Mouse (Mus musculus) testis, adult 2 months (tissue): ENCODE data around the gene Zfp93. TPM values are rescaled to one million over a fixed set of nuclear protein-coding genes. Genes with fewer than 3 reads are reported as not detected.

ENCODE experiments used
- H3K27ac ChIP-seq: fragments of 200-500 bp; 2 replicates; pipeline ENCODE4 v1.5.1; 2012; ENCODE audit warnings: low read depth, low read length; ENCODE audit not compliant: control insufficient read depth, insufficient read depth
- H3K27me3 ChIP-seq: fragments of 200-500 bp; 2 replicates; pipeline ENCODE4 v1.6.1; 2012; ENCODE audit warnings: mild to moderate bottlenecking, low read length, moderate library complexity; ENCODE audit not compliant: control insufficient read depth, insufficient read depth
- H3K36me3 ChIP-seq: fragments of 200-500 bp; 2 replicates; pipeline ENCODE4 v1.6.1; 2012; ENCODE audit warnings: mild to moderate bottlenecking, low read length; ENCODE audit not compliant: control insufficient read depth, insufficient read depth
- H3K4me1 ChIP-seq: fragments of 200-500 bp; 2 replicates; pipeline ENCODE4 v1.6.1; 2012; ENCODE audit warnings: low read length; ENCODE audit not compliant: control insufficient read depth, insufficient read depth
- H3K4me3 ChIP-seq: fragments of 200-500 bp; 2 replicates; pipeline ENCODE4 v1.5.1; 2012; ENCODE audit warnings: low read depth, mild to moderate bottlenecking, low read length, moderate library complexity, mixed read lengths; ENCODE audit not compliant: control insufficient read depth
- CTCF ChIP-seq: fragments of 200-500 bp; IDR thresholded peaks from 2 replicates; pipeline ENCODE4 v1.5.1; 2012; ENCODE audit warnings: low read depth, mild to moderate bottlenecking, inconsistent platforms, low read length, moderate library complexity; ENCODE audit not compliant: control insufficient read depth, insufficient read depth, insufficient replicate concordance
- POLR2A ChIP-seq: fragments of 200-500 bp; IDR thresholded peaks from 2 replicates; pipeline ENCODE4 v1.6.1; 2012; ENCODE audit warnings: low read depth, mild to moderate bottlenecking, inconsistent platforms, low read length, moderate library complexity; ENCODE audit not compliant: control insufficient read depth
- polyA plus RNA-seq: library from polyadenylated mRNA; depleted of rRNA; stranded (reverse); fragments of >200 nt; gene quantifications from 2 replicates; pipeline ENCODE4 v1.2.3, GENCODE M21; 2012

Gene Zfp93
- polyA plus RNA-seq, 1 experiment: 3.9 TPM

- H3K4me3 ChIP-seq: peak within 1 kb of the TSS; percentile 38
- peaks cover 8% of the 10 kb centered on the region for H3K4me1 ChIP-seq
- H3K27me3 ChIP-seq: no peaks in the 10 kb centered on the region
- H3K36me3 ChIP-seq: no peaks in the 10 kb centered on the region; the same call in 1 of the 2 replicates
- TF ChIP-seq CTCF (no peak), POLR2A (no peak)
- peak within 1 kb of the TSS; percentile 72 for H3K27ac ChIP-seq
Observed at GRCm38 (mm10) chr7:24300771-24301282, 30.6 kb downstream of the Zfp93 start, which contains the start of gene Zfp61. Gene Zfp61 (minus strand): TSS chr7:24301232.

GRCm38 (mm10) chr7:24315726-24316566 is 45.7 kb downstream of the Zfp93 start:
- Histone ChIP-seq H3K4me3 (peak overlapping the region; percentile 93), H3K27ac (peak overlapping the region; percentile 89), H3K27me3 (no peaks in the 10 kb centered on the region), H3K36me3 (no peaks in the 10 kb centered on the region), H3K4me1 (peaks cover 4% of the 10 kb centered on the region)
- no peak for TF ChIP-seq POLR2A
- TF ChIP-seq CTCF: no peak

GRCm38 (mm10) chr7:24316567-24317092 is 46.4 kb downstream of the Zfp93 start, which contains the start of gene Zfp94:
Gene Zfp94 (minus strand): TSS chr7:24316666.
- peak within 1 kb of the TSS; percentile 93 for H3K4me3 ChIP-seq
- H3K36me3 ChIP-seq: no peaks in the 10 kb centered on the region
- no peaks in the 10 kb centered on the region for H3K27me3 ChIP-seq
- TF ChIP-seq CTCF (no peak), POLR2A (peak; percentile 85)
- peak within 1 kb of the TSS; percentile 89 for H3K27ac ChIP-seq
- peaks cover 4% of the 10 kb centered on the region for H3K4me1 ChIP-seq

DNA sequence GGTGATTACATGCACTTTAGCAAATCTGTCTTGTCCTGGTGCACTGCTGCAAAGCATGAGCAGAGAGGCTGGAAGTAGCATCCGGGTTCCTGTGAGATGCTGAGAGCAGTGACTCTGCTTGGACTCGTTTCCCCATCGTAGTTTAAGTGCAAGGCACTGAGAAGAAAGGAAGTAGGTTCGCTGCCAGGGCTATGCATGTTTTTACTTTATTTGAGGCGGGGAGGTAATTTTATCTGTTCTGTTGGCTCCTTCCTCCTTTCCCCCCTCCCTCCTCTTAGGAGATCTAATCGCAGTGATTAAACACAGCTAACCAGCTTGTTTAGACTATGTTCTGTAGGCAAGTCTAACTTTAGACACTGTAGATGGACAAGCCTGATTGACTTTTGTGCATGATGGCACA is 48.7 kb downstream of the Zfp93 start:
- H3K4me1 ChIP-seq: peaks cover 4% of the 10 kb centered on the region
- TF ChIP-seq CTCF (no peak), POLR2A (no peak)
- H3K36me3 ChIP-seq: no peaks in the 10 kb centered on the region
- no peak overlapping the region for H3K27ac ChIP-seq
- no peaks in the 10 kb centered on the region for H3K27me3 ChIP-seq
- H3K4me3 ChIP-seq: no peak overlapping the region

DNA sequence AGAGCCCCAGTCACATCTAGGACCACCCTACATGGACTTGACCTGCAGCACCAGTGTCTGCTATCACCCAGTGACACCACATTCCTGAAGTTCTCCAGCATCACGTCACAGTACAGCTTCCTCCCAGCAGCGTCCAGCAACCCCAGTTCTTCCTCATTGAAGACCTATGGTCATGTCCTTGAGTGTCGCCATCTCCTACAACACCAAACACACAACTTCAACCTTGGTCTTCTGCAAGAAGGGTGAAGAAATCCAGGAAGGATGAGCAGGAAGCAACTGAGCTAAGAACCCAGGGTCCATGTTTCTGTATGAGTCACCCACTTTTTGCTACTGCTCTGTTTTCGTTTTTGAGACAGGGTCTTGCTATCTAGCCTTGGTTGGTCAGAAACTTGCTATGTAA is 52.4 kb downstream of the Zfp93 start:
- Histone ChIP-seq H3K27me3 (no peaks in the 10 kb centered on the region), H3K4me3 (no peak overlapping the region), H3K36me3 (no peaks in the 10 kb centered on the region), H3K4me1 (peaks cover 10% of the 10 kb centered on the region), H3K27ac (no peak overlapping the region)
- TF ChIP-seq POLR2A (no peak), CTCF (no peak)

DNA sequence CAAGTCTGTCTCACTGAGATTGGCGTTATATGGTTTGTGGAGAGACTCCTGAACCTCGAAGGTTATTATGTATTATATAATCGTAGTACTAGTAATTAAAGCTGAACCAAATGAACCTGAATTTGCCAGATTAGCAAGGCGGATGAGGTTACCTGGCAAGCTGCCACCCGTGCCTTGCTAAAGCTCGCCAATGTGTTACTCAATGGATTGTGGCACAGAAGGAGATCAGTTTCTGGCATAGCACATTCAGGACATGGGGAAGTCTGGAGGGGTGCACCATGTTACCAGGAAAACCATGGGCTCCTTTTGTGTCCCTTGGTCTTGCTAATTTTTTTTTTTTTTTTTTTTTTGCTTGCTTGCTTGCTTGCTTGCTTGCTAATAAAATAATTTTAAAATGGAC is 55.0 kb downstream of the Zfp93 start:
- H3K27me3 ChIP-seq: no peaks in the 10 kb centered on the region
- no peaks in the 10 kb centered on the region for H3K36me3 ChIP-seq
- H3K4me3 ChIP-seq: no peak overlapping the region
- no peak overlapping the region for H3K27ac ChIP-seq
- H3K4me1 ChIP-seq: peaks cover 10% of the 10 kb centered on the region
- TF ChIP-seq CTCF: no peak
- no peak for TF ChIP-seq POLR2A

DNA sequence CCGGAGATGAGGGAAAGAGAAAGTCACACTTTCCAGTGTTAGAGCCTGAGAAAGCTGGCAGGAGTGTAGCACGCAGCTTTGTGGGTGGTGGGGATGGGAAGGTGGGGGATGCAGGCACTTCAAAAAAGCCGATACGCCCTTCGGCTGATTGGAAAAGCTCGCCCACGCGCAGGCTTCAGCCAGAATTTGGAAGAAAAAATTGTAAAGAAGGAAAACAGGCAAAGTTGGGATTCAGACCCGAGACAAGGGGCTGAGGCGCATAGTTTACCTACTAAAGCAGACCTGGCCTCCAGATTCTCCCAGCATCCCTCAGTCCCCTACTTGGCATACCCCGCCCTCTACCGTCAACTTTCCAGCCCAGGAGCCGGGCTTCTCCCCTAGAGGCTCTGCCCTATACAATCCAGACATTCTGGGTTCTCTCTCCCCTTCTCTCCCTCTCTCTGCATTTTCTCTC is 55.5 kb downstream of the Zfp93 start:
- H3K27me3 ChIP-seq: no peaks in the 10 kb centered on the region
- H3K27ac ChIP-seq: no peak overlapping the region
- no peak overlapping the region for H3K4me3 ChIP-seq
- TF ChIP-seq CTCF: no peak
- TF ChIP-seq POLR2A: no peak
- H3K4me1 ChIP-seq: peaks cover 10% of the 10 kb centered on the region
- no peaks in the 10 kb centered on the region for H3K36me3 ChIP-seq
